Mouse (Mus musculus): ENCODE results near the gene Bbs12.

Bbs12 gene

GRCm38 (mm10) chr3:37325317-37326112 is 13.2 kb downstream of the Bbs12 start:
- in situ Hi-C loops (cut with MboI; ENCODE audit: low sequenced_read_pairs), result no loop called here

DNA sequence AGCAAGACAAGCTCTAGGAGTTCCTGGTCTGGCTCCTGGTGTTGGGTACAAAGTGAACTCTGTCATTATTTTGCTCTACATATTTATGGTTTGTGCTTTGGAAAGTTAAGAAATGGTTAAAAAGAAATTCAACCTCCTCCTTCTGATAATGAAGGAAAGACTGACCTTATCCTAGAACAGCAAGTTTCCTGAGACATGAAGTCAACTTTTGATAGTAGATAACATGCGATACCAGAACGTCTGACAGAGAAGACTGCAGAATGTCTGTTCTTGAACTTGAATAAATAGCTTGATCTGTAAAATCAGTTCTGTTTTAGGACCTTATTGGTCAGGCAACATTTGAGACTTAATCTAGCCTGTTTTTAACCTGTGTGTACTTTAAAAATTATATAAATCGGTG is 14.3 kb downstream of the Bbs12 start:
- in situ Hi-C loops (cut with MboI; ENCODE audit: low sequenced_read_pairs), result no loop called here

DNA sequence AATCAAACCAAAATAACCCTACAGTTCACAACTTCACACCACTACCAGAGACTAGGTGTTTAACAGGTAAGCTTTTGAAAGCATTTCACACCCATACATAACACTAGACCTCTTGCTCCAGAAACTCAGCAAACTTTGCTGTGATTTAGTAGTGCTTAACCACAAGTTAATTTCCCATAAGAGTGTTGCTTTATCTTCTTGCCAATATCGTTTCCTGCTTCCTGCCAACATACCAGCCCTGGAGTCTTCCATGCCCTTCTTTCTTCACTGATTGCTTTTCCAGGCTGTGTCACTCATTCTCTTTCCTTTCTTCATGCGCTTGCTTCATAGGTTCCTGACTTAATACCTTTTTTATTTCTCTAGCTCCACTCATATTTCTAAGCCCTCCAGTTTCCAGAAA is 16.1 kb downstream of the Bbs12 start:
- in situ Hi-C loops (cut with MboI; ENCODE audit: low sequenced_read_pairs), result no loop called here

- in situ Hi-C loops (cut with MboI; ENCODE audit: low sequenced_read_pairs), result no loop called here
Measured at GRCm38 (mm10) chr3:37329963-37330362, 17.6 kb downstream of the Bbs12 start.

GRCm38 (mm10) chr3:37331999-37332449 is 19.7 kb downstream of the Bbs12 start:
- in situ Hi-C loops (cut with MboI; ENCODE audit: low sequenced_read_pairs), result no loop called here

GRCm38 (mm10) chr3:37334053-37334452 is 21.7 kb downstream of the Bbs12 start:
- in situ Hi-C loops (cut with MboI; ENCODE audit: low sequenced_read_pairs), result no loop called here

DNA sequence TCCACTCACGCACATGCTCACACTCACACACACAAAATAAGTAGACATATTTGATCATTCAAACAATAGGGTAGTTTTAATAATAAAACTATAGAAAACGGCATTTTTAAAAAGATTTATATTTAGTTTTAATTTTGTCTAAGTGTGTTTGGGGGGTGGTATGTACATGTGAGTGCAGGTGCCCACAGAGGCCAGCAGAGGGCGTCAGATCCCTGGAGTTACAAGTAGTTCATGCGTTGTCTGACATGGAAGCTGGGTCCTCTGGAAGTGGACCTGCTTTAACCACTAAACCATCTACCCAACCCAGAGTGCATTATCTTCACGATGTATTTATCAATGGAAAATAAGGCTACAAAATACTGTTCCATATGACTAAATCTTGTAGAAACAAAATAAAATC is 28.8 kb downstream of the Bbs12 start:
- in situ Hi-C loops (cut with MboI; ENCODE audit: low sequenced_read_pairs), result no loop called here

DNA sequence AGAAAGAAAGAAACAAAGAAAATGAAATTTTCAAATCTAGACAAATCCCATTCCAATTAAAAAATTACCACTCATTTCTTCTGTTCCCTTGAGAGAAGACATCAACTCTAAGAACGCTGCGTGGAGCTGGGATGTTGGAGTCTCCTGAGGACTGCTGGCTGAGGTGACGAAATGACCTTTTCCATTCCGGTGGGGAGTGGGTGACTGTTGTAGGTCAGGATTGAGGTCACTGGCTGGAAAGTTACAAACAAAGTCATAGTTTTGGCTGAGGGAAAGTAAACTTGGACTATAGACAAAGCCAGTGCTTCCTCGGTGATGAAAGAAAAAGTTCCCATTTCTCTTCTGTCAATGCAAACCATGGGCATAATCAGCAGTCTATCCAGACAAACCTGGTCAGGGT is 30.5 kb downstream of the Bbs12 start:
- in situ Hi-C loops (cut with MboI; ENCODE audit: low sequenced_read_pairs), result no loop called here

- in situ Hi-C loops (cut with MboI; ENCODE audit: low sequenced_read_pairs), result no loop called here
Measured at GRCm38 (mm10) chr3:37347671-37348070, 35.3 kb downstream of the Bbs12 start.

- in situ Hi-C loops (cut with MboI; ENCODE audit: low sequenced_read_pairs), result no loop called here
Measured at GRCm38 (mm10) chr3:37348221-37349165, 36.1 kb downstream of the Bbs12 start, which contains the start of gene Fgf2. Gene Fgf2 (plus strand): TSS chr3:37348346.

GRCm38 (mm10) chr3:37349166-37349548 is 36.8 kb downstream of the Bbs12 start:
- in situ Hi-C loops (cut with MboI; ENCODE audit: low sequenced_read_pairs), result no loop called here

GRCm38 (mm10) chr3:37350386-37350785 is 38.0 kb downstream of the Bbs12 start:
- in situ Hi-C loops (cut with MboI; ENCODE audit: low sequenced_read_pairs), result no loop called here

DNA sequence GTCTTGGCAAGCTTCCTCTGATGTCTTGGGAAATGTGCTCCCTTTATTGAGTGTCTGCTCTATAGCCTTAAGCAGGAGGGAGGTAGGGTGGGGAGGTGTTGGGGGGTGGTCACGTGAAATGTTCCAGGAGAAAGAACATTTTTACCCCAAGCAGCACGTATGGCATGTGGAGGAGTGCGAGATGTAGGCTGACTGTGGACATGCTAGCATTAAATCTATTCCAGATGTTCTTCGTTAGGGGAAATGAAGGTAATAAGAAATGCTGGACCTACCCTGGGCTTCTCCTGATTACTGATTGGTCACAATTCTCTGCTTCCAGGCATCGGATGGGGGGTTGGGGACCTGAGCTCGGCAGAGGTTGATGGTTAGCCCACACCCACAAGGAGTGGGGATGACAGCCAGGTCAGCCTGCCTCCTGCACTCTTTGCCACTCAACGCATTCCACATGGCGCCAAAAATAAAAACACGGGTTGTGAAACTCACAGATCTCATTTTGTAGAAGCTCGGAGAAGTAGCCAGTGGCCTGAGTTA is 41.7 kb downstream of the Bbs12 start:
- in situ Hi-C loops (cut with MboI; ENCODE audit: low sequenced_read_pairs), result no loop called here

GRCm38 (mm10) chr3:37354737-37355136 is 42.4 kb downstream of the Bbs12 start:
- in situ Hi-C loops (cut with MboI; ENCODE audit: low sequenced_read_pairs), result no loop called here

GRCm38 (mm10) chr3:37360729-37361128 is 48.4 kb downstream of the Bbs12 start:
- in situ Hi-C loops (cut with MboI; ENCODE audit: low sequenced_read_pairs), result no loop called here

DNA sequence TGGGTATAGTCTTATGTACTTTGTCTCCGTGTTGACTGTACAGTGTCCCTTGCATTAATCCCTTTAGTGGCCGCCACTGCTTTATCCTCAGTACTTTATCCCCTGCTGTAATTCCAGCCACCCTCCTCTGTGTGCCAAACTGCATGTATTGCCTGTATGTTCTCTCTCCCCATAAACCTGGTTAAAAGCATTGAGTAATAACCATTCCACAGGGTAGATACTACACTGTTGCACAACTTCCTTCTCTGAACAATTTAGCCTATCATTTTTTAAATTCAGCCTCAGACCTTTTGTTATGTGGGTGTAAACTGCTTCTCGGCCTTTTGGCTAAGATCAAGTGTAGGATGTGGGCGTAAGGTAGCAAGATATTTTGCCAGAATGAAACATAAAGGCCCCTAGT is 52.8 kb downstream of the Bbs12 start:
- in situ Hi-C loops (cut with MboI; ENCODE audit: low sequenced_read_pairs), result no loop called here

- in situ Hi-C loops (cut with MboI; ENCODE audit: low sequenced_read_pairs), result no loop called here
Measured at GRCm38 (mm10) chr3:37365976-37366375, 53.6 kb downstream of the Bbs12 start.

- in situ Hi-C loops (cut with MboI; ENCODE audit: low sequenced_read_pairs), result no loop called here
Measured at GRCm38 (mm10) chr3:37366381-37367053, 54.2 kb downstream of the Bbs12 start.

DNA sequence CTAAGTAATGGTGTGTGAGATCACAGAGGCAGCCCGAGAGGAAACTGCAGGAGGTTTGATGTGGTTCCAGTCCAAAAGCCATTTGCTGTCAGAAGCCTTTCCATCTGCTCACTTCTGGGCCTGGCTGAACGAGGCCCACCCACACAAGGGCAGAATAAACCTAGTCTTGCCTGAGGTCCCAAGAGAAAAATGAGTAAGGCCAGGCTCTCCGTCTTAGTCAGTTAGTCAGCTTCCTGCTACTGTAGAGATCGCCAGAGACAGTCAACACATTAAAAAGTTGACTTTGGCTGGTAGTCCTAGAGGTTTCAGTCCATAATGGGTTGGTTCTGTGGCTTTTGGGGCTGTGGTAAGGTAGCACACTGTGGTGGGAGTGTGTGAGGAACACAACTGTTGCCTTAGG is 58.1 kb downstream of the Bbs12 start:
- in situ Hi-C loops (cut with MboI; ENCODE audit: low sequenced_read_pairs), result no loop called here
